Mouse (Mus musculus): ENCODE data around the gene Fbn1. TPM values are rescaled to one million over a fixed set of nuclear protein-coding genes. Genes with fewer than 3 reads are reported as not detected.

The Fbn1 gene
- polyA plus RNA-seq, 1 experiment from 2014 or later = 15.5 TPM

DNA sequence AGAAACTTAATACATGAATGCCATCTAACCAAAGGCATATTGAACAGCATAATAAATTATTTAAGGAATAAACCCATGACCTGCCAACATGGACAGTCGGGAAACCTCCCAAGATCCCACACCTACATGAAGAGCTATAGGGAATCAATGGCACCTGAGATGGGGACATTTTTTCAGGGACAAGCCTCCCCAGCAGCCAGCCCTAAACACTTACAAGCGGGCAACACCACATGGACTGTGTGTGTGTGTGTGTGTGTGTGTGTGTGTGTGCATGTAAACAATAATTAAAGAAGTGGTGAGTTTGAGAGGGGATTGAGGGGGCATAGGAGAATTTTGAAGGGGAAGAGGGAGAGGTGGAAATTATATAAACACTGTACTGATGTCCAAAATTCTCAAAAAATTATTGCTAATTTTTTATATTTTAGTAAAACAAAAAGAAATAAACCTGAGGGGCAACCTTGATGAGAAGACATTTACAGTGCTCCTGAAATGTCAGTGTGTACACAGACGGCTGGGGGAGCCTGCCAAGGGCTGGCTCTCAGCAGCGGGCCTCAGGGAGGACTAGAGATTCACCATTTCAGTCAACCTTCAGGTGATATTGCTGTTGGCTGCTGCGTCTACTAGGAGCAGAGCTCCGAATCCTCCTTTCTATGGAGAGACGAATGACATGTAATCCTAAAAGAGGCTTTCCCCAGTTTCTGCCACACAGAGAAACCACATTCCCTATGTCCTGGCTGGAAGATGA lies 121.4 kb downstream of the Fbn1 start:
- WGBS = 86% methylated on average over 7 of the region's 7 CpGs
- H3K9me3 ChIP-seq (ENCODE audit: low read length) = no peaks in the 10 kb centered on the region
- H3K27me3 ChIP-seq (ENCODE audit: insufficient read depth, low read length) = no peaks in the 10 kb centered on the region
- no peak for ATAC-seq (ENCODE audit: low FRiP score, low TSS enrichment)
- no peak overlapping the region for H3K27ac ChIP-seq (ENCODE audit: low read length)
- peaks cover 12% of the 10 kb centered on the region for H3K36me3 ChIP-seq (ENCODE audit: insufficient read depth, low read length)
- no peak overlapping the region for H3K4me3 ChIP-seq (ENCODE audit: low read length)
- no peaks in the 10 kb centered on the region for H3K4me1 ChIP-seq (ENCODE audit: insufficient read depth, low read length)
- no peak overlapping the region for H3K9ac ChIP-seq (replicated peaks; ENCODE audit: low read length)
- H3K4me2 ChIP-seq (replicated peaks; ENCODE audit: low read depth, low read length) = no peak overlapping the region

- no peaks in the 10 kb centered on the region for H3K4me1 ChIP-seq (ENCODE audit: insufficient read depth, low read length)
- H3K4me3 ChIP-seq (ENCODE audit: low read length) = no peak overlapping the region
- no peaks in the 10 kb centered on the region for H3K27me3 ChIP-seq (ENCODE audit: insufficient read depth, low read length)
- peaks cover 12% of the 10 kb centered on the region for H3K36me3 ChIP-seq (ENCODE audit: insufficient read depth, low read length)
- no peak overlapping the region for H3K4me2 ChIP-seq (replicated peaks; ENCODE audit: low read depth, low read length)
- H3K27ac ChIP-seq (ENCODE audit: low read length) = no peak overlapping the region
- WGBS = 68% methylated on average over 4 of the region's 4 CpGs
- no peak overlapping the region for H3K9ac ChIP-seq (replicated peaks; ENCODE audit: low read length)
- ATAC-seq (ENCODE audit: low FRiP score, low TSS enrichment) = no peak
- H3K9me3 ChIP-seq (ENCODE audit: low read length) = no peaks in the 10 kb centered on the region
These were observed 122.9 kb downstream of the Fbn1 start for GRCm38 (mm10) chr2:125384941-125385340.

DNA sequence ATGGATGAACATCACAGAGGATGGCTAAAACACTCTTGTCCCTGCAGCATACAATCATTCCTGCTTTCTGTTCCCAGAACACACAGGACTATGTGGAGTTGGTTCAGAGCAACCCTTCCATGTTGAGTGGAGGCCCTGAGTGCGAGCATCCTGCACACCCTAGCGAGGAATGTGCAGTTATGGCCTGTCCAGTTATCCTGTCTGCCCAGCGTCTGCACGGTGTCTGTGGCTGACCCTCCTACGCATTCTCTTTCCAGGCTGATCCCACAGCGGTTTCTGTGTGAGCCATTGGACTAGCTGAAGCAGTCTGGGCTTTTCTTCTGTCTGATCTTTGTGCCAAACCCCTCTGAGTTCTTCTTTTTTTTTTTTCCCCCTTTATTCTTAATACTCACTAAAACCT lies 123.4 kb downstream of the Fbn1 start:
- Histone ChIP-seq H3K36me3 (ENCODE audit: insufficient read depth, low read length) (peaks cover 12% of the 10 kb centered on the region), H3K4me2 (replicated peaks; ENCODE audit: low read depth, low read length) (no peak overlapping the region), H3K4me3 (ENCODE audit: low read length) (no peak overlapping the region), H3K27ac (ENCODE audit: low read length) (no peak overlapping the region), H3K9ac (replicated peaks; ENCODE audit: low read length) (no peak overlapping the region), H3K4me1 (ENCODE audit: insufficient read depth, low read length) (no peaks in the 10 kb centered on the region), H3K9me3 (ENCODE audit: low read length) (no peaks in the 10 kb centered on the region), H3K27me3 (ENCODE audit: insufficient read depth, low read length) (no peaks in the 10 kb centered on the region)
- 62% methylated on average over 6 of the region's 6 CpGs for WGBS
- ATAC-seq (ENCODE audit: low FRiP score, low TSS enrichment) = no peak

DNA sequence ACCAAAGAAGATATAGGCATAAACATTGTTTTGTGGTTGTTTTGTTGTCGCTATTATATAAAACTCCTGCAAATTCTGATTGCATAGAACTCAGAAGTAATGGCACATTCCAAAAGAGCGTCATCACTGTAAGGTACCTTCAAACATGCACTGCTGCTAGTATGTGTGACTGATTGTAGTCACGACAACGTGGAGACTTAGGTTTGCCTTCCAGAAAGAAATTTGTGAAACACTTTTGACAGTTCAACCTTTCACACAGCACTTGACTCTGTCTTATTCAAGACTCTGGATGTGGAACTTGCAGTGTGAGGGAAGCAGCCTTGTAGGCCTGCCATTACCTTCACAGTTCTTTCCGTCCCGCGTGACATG lies 124.5 kb downstream of the Fbn1 start:
- 0 out of 2 replicates have a peak, but pooled peaks cover 3% of the 10 kb centered on the region for H3K36me3 ChIP-seq (ENCODE audit: insufficient read depth, low read length)
- H3K27ac ChIP-seq (ENCODE audit: low read length) = no peak overlapping the region
- no peaks in the 10 kb centered on the region for H3K27me3 ChIP-seq (ENCODE audit: insufficient read depth, low read length)
- no peaks in the 10 kb centered on the region for H3K9me3 ChIP-seq (ENCODE audit: low read length)
- H3K4me2 ChIP-seq (replicated peaks; ENCODE audit: low read depth, low read length) = no peak overlapping the region
- no peaks in the 10 kb centered on the region for H3K4me1 ChIP-seq (ENCODE audit: insufficient read depth, low read length)
- H3K9ac ChIP-seq (replicated peaks; ENCODE audit: low read length) = no peak overlapping the region
- no peak overlapping the region for H3K4me3 ChIP-seq (ENCODE audit: low read length)
- 91% methylated on average over 7 of the region's 7 CpGs for WGBS
- ATAC-seq (ENCODE audit: low FRiP score, low TSS enrichment) = no peak

- no peak overlapping the region for H3K9ac ChIP-seq (replicated peaks; ENCODE audit: low read length)
- H3K27me3 ChIP-seq (ENCODE audit: insufficient read depth, low read length) = no peaks in the 10 kb centered on the region
- no peak overlapping the region for H3K4me2 ChIP-seq (replicated peaks; ENCODE audit: low read depth, low read length)
- 0 out of 2 replicates have a peak, but pooled peaks cover 3% of the 10 kb centered on the region for H3K36me3 ChIP-seq (ENCODE audit: insufficient read depth, low read length)
- H3K4me3 ChIP-seq (ENCODE audit: low read length) = no peak overlapping the region
- H3K9me3 ChIP-seq (ENCODE audit: low read length) = no peaks in the 10 kb centered on the region
- no peaks in the 10 kb centered on the region for H3K4me1 ChIP-seq (ENCODE audit: insufficient read depth, low read length)
- 81% methylated on average over 7 of the region's 7 CpGs for WGBS
- no peak for ATAC-seq (ENCODE audit: low FRiP score, low TSS enrichment)
- H3K27ac ChIP-seq (ENCODE audit: low read length) = no peak overlapping the region
These were observed 125.0 kb downstream of the Fbn1 start for GRCm38 (mm10) chr2:125382613-125383272.

GRCm38 (mm10) chr2:125380086-125380485 lies 127.7 kb downstream of the Fbn1 start:
- WGBS = 71% methylated on average over 2 of the region's 2 CpGs
- Histone ChIP-seq H3K27ac (ENCODE audit: low read length) (no peak overlapping the region), H3K4me2 (replicated peaks; ENCODE audit: low read depth, low read length) (no peak overlapping the region), H3K4me3 (ENCODE audit: low read length) (no peak overlapping the region), H3K36me3 (ENCODE audit: insufficient read depth, low read length) (no peaks in the 10 kb centered on the region), H3K9me3 (ENCODE audit: low read length) (no peaks in the 10 kb centered on the region), H3K9ac (replicated peaks; ENCODE audit: low read length) (no peak overlapping the region), H3K4me1 (ENCODE audit: insufficient read depth, low read length) (no peaks in the 10 kb centered on the region), H3K27me3 (ENCODE audit: insufficient read depth, low read length) (no peaks in the 10 kb centered on the region)
- ATAC-seq (ENCODE audit: low FRiP score, low TSS enrichment) = no peak

DNA sequence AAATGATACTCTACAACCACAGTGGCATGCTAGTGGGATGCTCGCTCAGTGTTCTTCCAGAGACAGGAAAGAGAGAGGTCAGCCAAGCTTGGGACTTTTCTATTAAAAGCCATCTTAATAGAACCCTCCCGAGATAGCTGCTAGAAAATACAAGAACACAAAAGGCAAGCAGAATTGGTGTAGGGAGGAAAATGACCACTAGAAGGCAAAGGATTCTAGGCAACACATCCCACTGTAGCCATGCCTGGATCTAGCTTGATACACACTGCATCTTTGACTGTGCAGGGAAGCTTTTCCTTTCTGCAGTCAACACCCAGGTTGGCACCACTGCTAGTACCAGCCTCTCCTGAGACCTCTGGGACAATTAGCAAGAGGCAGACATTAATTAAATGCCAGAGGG lies 128.6 kb downstream of the Fbn1 start:
- no peaks in the 10 kb centered on the region for H3K9me3 ChIP-seq (ENCODE audit: low read length)
- H3K9ac ChIP-seq (replicated peaks; ENCODE audit: low read length) = no peak overlapping the region
- no peak for ATAC-seq (ENCODE audit: low FRiP score, low TSS enrichment)
- WGBS = 86% methylated on average over 2 of the region's 2 CpGs
- H3K27me3 ChIP-seq (ENCODE audit: insufficient read depth, low read length) = no peaks in the 10 kb centered on the region
- H3K27ac ChIP-seq (ENCODE audit: low read length) = no peak overlapping the region
- no peak overlapping the region for H3K4me2 ChIP-seq (replicated peaks; ENCODE audit: low read depth, low read length)
- H3K4me1 ChIP-seq (ENCODE audit: insufficient read depth, low read length) = no peaks in the 10 kb centered on the region
- no peaks in the 10 kb centered on the region for H3K36me3 ChIP-seq (ENCODE audit: insufficient read depth, low read length)
- no peak overlapping the region for H3K4me3 ChIP-seq (ENCODE audit: low read length)

DNA sequence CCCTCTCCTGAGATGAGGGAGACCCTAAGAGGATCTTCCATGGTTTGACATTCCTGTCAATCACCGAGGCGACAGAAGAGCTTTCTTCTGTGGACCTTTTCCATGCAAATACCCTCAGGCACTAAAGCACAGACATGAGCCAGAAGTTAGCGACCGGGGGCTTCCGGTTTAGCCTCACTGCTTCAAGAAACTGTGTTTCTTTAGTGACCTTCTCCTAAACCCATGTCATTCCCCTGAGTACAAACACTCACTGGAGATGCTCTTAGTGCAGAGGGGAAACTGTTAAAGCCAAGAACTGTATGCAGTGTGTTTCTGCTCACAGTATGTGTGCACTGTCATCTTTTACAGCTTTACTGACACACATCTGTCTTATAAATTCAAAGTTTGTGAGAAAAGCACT lies 131.9 kb downstream of the Fbn1 start:
- no peak for ATAC-seq (ENCODE audit: low FRiP score, low TSS enrichment)
- WGBS = 70% methylated on average over 5 of the region's 5 CpGs
- Histone ChIP-seq H3K9me3 (ENCODE audit: low read length) (no peaks in the 10 kb centered on the region), H3K9ac (replicated peaks; ENCODE audit: low read length) (no peak overlapping the region), H3K4me1 (ENCODE audit: insufficient read depth, low read length) (no peaks in the 10 kb centered on the region), H3K27me3 (ENCODE audit: insufficient read depth, low read length) (no peaks in the 10 kb centered on the region), H3K36me3 (ENCODE audit: insufficient read depth, low read length) (no peaks in the 10 kb centered on the region), H3K4me3 (ENCODE audit: low read length) (no peak overlapping the region), H3K27ac (ENCODE audit: low read length) (no peak overlapping the region), H3K4me2 (replicated peaks; ENCODE audit: low read depth, low read length) (no peak overlapping the region)

DNA sequence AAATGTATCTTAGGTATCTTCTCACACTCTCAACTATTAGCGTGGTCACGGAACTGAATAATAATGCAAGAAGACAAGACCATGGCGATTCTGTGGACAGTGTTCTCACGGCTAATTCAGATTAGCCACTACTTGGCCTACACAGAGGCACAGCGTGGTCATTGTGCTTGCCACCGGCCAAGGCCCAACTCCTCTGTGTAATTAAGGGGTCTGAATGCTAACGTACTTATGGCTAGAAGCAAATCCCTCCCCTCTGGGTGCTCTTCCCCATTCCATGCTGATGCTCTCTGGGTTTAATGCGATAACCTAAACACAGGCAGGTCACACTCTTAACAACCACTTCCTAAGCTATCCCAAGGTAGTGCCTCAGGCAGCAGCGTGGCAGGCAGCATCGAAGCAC lies 132.5 kb downstream of the Fbn1 start:
- Histone ChIP-seq H3K27ac (ENCODE audit: low read length) (no peak overlapping the region), H3K4me1 (ENCODE audit: insufficient read depth, low read length) (no peaks in the 10 kb centered on the region), H3K36me3 (ENCODE audit: insufficient read depth, low read length) (no peaks in the 10 kb centered on the region), H3K9ac (replicated peaks; ENCODE audit: low read length) (no peak overlapping the region), H3K4me2 (replicated peaks; ENCODE audit: low read depth, low read length) (no peak overlapping the region), H3K27me3 (ENCODE audit: insufficient read depth, low read length) (no peaks in the 10 kb centered on the region), H3K9me3 (ENCODE audit: low read length) (no peaks in the 10 kb centered on the region), H3K4me3 (ENCODE audit: low read length) (no peak overlapping the region)
- 86% methylated on average over 10 of the region's 10 CpGs for WGBS
- no peak for ATAC-seq (ENCODE audit: low FRiP score, low TSS enrichment)

- Histone ChIP-seq H3K4me3 (ENCODE audit: low read length) (no peak overlapping the region), H3K4me1 (ENCODE audit: insufficient read depth, low read length) (no peaks in the 10 kb centered on the region), H3K4me2 (replicated peaks; ENCODE audit: low read depth, low read length) (no peak overlapping the region), H3K27me3 (ENCODE audit: insufficient read depth, low read length) (no peaks in the 10 kb centered on the region), H3K36me3 (ENCODE audit: insufficient read depth, low read length) (peaks cover 8% of the 10 kb centered on the region; the same call in 1 of the 2 replicates), H3K27ac (ENCODE audit: low read length) (no peak overlapping the region), H3K9me3 (ENCODE audit: low read length) (no peaks in the 10 kb centered on the region), H3K9ac (replicated peaks; ENCODE audit: low read length) (no peak overlapping the region)
- WGBS = 90% methylated on average over 8 of the region's 8 CpGs
- ATAC-seq (ENCODE audit: low FRiP score, low TSS enrichment) = no peak
These were observed 138.1 kb downstream of the Fbn1 start for GRCm38 (mm10) chr2:125369666-125370065.

Measured in kidney, embryonic 16.5 days (tissue).